Mouse (Mus musculus) cerebellum, adult 9-11 months (tissue): ENCODE results near the gene Tcirg1.

ENCODE experiments used
- DNase-seq: peaks from one replicate; pipeline ENCODE4 v3.0.0; 2022

Gene Tcirg1

GRCm38 (mm10) chr19:3906795-3907786, at the start of gene Tcirg1:
Tcirg1 (minus strand) TSS chr19:3907133.
- DNase-seq = peak; percentile 66

- no peak for DNase-seq
Observed at GRCm38 (mm10) chr19:3955804-3956203, 48.9 kb upstream of the Tcirg1 start.

- DNase-seq = no peak
Observed at GRCm38 (mm10) chr19:3955033-3955432, 48.1 kb upstream of the Tcirg1 start.

- no peak for DNase-seq
Observed at GRCm38 (mm10) chr19:3952099-3952498, 45.2 kb upstream of the Tcirg1 start.

GRCm38 (mm10) chr19:3951461-3951860, 44.5 kb upstream of the Tcirg1 start:
- no peak for DNase-seq

GRCm38 (mm10) chr19:3950331-3950730, 43.4 kb upstream of the Tcirg1 start:
- no peak for DNase-seq

- no peak for DNase-seq
Observed at GRCm38 (mm10) chr19:3948546-3948945, 41.6 kb upstream of the Tcirg1 start.

GRCm38 (mm10) chr19:3947813-3948212, 40.9 kb upstream of the Tcirg1 start:
- no peak for DNase-seq

GRCm38 (mm10) chr19:3946715-3947114, 39.8 kb upstream of the Tcirg1 start:
- DNase-seq = no peak

GRCm38 (mm10) chr19:3945872-3946564, 39.1 kb upstream of the Tcirg1 start:
- no peak for DNase-seq

GRCm38 (mm10) chr19:3942986-3943735, 36.2 kb upstream of the Tcirg1 start:
- no peak for DNase-seq

- no peak for DNase-seq
Observed at GRCm38 (mm10) chr19:3942315-3942714, 35.4 kb upstream of the Tcirg1 start.

- peak; percentile 66 for DNase-seq
Observed at GRCm38 (mm10) chr19:3935896-3936850, 29.2 kb upstream of the Tcirg1 start.

- no peak for DNase-seq
Observed at GRCm38 (mm10) chr19:3935032-3935895, 28.3 kb upstream of the Tcirg1 start, which contains the start of gene Unc93b1. Unc93b1 (plus strand) TSS chr19:3935186.

- peak; percentile 16 for DNase-seq
Observed at GRCm38 (mm10) chr19:3931716-3932115, 24.8 kb upstream of the Tcirg1 start.

GRCm38 (mm10) chr19:3930262-3931057, 23.5 kb upstream of the Tcirg1 start:
- DNase-seq = peak; percentile 58

- DNase-seq = peak; percentile 92
Observed at GRCm38 (mm10) chr19:3929211-3929941, 22.4 kb upstream of the Tcirg1 start, which contains the start of gene Aldh3b1. Aldh3b1 (minus strand) TSS chr19:3929808.

GRCm38 (mm10) chr19:3928779-3929178, 21.8 kb upstream of the Tcirg1 start:
- DNase-seq = no peak

- DNase-seq = peak; percentile 38
Observed at GRCm38 (mm10) chr19:3927989-3928388, 21.1 kb upstream of the Tcirg1 start.
